Mouse (Mus musculus): Measurements from ENCODE around the gene Fto. TPM values are rescaled to one million over a fixed set of nuclear protein-coding genes. Genes with fewer than 3 reads are reported as not detected.

Fto gene
- polyA plus RNA-seq, 1 experiment from 2014 or later: 16.4 TPM

DNA sequence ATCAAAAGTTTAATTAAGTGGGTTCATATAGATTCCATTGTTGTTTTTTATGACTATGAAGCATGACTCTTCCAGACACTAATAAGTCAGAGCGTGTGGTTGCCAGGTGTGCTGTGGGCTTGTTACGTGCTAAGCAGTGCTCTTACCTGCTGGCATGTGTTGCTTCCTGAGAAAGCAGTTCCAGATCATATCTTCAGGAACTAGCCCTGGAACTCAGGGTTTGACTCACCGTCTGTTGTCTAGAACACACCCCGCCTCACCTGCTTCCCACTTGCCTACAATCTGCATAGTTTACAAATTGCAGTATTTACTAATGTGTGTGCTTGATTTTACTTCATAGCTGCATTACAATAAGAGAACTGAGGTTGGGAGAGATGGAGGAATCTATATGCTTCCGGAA, 84.7 kb downstream of the Fto start:
- 81% methylated on average over 5 of the region's 5 CpGs for WGBS (ENCODE audit: insufficient replicate concordance)
- H3K4me2 ChIP-seq: no peak overlapping the region
- no peak overlapping the region for H3K27ac ChIP-seq
- no peaks in the 10 kb centered on the region for H3K9me3 ChIP-seq (replicated peaks)
- no peak overlapping the region for H3K9ac ChIP-seq
- peaks cover 3% of the 10 kb centered on the region for H3K4me1 ChIP-seq (replicated peaks)
- no peak for ATAC-seq (ENCODE audit: low read depth)
- no peaks in the 10 kb centered on the region for H3K36me3 ChIP-seq
- DNase-seq: no peak
- H3K4me3 ChIP-seq (replicated peaks): no peak overlapping the region
- H3K27me3 ChIP-seq: no peaks in the 10 kb centered on the region

DNA sequence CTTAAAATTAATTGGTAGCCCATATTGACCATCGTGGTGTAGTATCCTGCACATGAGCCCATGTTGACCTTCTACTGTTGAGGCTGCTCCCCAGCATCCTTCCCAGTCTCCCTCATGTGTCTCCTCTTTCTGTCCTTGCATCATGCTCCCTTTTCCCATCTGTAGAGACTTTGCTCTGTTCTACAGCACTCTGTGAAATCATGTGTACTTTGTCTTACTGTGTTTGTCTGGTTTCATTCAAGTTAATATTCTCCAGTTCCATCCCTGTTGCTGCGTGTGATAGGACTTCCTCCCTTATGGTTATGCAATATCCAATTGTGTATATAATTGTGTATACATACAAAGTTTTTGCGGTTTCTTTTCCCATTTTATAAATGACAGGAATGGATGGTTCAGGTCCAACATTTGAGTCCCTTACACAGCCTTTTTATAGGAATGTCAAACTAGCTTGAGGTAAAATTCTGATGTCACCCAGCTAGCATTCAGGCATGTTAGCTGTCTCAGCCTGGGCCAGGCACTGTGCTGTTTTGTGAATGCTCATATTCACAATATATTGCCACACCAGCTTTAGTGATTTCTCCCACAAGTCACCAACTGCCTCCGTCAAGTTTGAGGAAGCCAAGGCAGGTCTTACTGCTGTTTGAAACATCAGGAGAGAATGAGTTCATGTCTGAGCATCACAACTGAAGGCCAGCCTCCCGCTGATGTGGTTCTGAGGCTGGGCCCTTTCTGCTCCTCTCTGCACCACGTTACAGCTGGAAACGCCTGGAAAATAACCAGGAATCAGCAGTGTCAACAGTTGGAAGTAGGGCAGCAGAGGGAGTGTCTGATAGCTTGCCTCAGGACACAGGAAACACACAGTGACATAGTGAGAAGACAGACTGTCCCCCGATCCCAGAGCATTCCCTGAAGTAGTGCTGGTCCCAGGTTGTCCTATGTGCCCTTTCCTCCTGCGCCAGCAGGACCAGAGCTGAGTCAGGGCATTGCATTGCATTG, 90.0 kb downstream of the Fto start:
- Histone ChIP-seq H3K27ac (peak overlapping the region; percentile 69), H3K9me3 (replicated peaks) (no peaks in the 10 kb centered on the region), H3K9ac (no peak overlapping the region), H3K4me3 (replicated peaks) (no peak overlapping the region), H3K4me2 (no peak overlapping the region), H3K36me3 (no peaks in the 10 kb centered on the region), H3K4me1 (replicated peaks) (peaks cover 24% of the 10 kb centered on the region), H3K27me3 (no peaks in the 10 kb centered on the region)
- DNase-seq (no peak), ATAC-seq (ENCODE audit: low read depth) (0 out of 2 replicates have a peak, but pooled peaks have one; percentile 14)
- 68% methylated on average over 9 of the region's 9 CpGs for WGBS (ENCODE audit: insufficient replicate concordance)

DNA sequence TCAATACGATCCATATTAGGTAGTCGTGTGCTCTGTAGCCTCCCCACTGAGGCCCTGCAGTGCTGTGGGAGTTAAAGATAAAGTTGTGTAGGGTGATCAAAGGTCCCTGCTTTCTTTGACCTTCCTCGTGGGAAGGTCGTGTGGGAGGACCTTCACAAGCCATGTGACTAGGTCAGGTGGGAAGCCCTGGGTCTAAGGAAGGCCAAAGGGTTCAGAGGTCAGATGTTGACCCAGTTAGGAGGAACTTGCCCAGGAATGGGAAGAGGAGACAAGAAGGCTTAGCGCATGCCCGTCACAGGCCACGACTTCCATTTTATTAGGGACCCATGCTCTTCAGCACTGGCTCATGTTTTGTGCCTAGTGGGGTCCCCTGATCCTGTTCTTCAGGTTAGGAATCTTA, 91.0 kb downstream of the Fto start:
- ATAC-seq (ENCODE audit: low read depth): no peak

DNA sequence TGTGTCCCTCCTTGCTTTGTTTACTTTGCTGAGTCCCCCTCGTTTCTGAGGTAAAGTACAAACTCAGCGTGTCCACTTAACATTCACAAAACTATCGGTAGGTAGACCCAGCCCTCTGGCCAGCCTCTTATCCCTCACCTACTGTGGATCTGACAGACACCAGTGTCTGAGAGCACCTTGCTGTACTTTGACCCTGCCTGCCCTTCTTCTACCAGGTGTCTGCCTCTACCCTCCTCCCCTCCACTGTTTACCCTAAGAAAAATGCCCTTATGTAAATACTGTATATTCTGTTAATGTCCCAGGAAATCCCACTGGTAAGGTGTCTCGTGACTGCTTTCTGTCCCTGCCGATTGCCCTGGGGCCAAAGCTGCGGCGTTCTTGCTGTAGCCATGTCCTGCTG, 91.8 kb downstream of the Fto start:
- ATAC-seq (ENCODE audit: low read depth) (no peak), DNase-seq (no peak)
- Histone ChIP-seq H3K9ac (no peak overlapping the region), H3K4me1 (replicated peaks) (peaks cover 24% of the 10 kb centered on the region), H3K27ac (no peak overlapping the region), H3K4me2 (no peak overlapping the region), H3K27me3 (no peaks in the 10 kb centered on the region), H3K9me3 (replicated peaks) (no peaks in the 10 kb centered on the region), H3K4me3 (replicated peaks) (no peak overlapping the region), H3K36me3 (peaks cover 9% of the 10 kb centered on the region)
- 77% methylated on average over 7 of the region's 7 CpGs for WGBS (ENCODE audit: insufficient replicate concordance)

More for the DNA sequence above, 91.0 kb downstream of the Fto start:
- H3K36me3 ChIP-seq: peaks cover 3% of the 10 kb centered on the region; the same call in 1 of the 2 replicates
- no peak overlapping the region for H3K9ac ChIP-seq
- WGBS (ENCODE audit: insufficient replicate concordance): 67% methylated on average over 7 of the region's 7 CpGs
- H3K4me3 ChIP-seq (replicated peaks): no peak overlapping the region
- no peak for DNase-seq
- H3K9me3 ChIP-seq (replicated peaks): no peaks in the 10 kb centered on the region
- no peaks in the 10 kb centered on the region for H3K27me3 ChIP-seq
- H3K4me1 ChIP-seq (replicated peaks): peaks cover 24% of the 10 kb centered on the region
- no peak overlapping the region for H3K4me2 ChIP-seq
- peak overlapping the region; percentile 69; the same call in 1 of the 2 replicates for H3K27ac ChIP-seq

DNA sequence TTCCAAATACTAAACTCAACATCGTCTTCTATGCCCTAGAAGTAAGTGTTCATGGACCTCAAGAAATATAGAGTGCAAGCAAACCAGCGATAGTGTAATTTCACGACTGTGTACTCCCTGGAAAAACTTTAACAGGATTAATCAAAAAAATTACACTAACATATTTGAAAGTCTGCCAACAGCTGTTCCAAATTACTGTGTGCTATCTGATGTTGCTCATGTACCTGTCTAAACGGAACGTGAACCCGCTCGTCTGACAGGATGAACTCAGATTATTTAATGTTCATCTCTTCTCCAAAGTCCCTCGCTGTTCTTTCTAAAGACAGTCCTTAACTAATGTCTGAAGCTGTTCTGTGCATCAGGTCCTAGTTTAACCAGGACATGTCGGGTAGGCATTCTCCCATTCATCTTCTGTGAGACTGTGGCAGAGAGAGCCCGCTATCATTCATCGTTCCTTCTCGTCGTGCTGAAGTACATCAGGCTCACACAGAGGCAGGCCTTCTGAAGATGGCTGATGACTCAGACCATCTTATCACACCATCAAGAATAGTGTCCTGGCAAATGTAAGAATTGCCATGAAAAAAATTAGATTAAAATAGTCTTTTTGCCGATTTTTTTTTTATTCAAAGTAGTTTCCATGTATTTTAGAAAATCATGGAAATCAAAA, 93.4 kb downstream of the Fto start:
- Histone ChIP-seq H3K9me3 (replicated peaks) (no peaks in the 10 kb centered on the region), H3K27me3 (no peaks in the 10 kb centered on the region), H3K4me1 (replicated peaks) (peaks cover 24% of the 10 kb centered on the region), H3K9ac (no peak overlapping the region), H3K4me3 (replicated peaks) (no peak overlapping the region), H3K36me3 (peaks cover 9% of the 10 kb centered on the region), H3K27ac (no peak overlapping the region), H3K4me2 (no peak overlapping the region)
- WGBS (ENCODE audit: insufficient replicate concordance): 76% methylated on average over 14 of the region's 14 CpGs
- no peak for ATAC-seq (ENCODE audit: low read depth)
- DNase-seq: no peak

- H3K27ac ChIP-seq: no peak overlapping the region
- DNase-seq: no peak
- no peak overlapping the region for H3K4me3 ChIP-seq (replicated peaks)
- no peak overlapping the region for H3K4me2 ChIP-seq
- H3K9me3 ChIP-seq (replicated peaks): no peaks in the 10 kb centered on the region
- H3K36me3 ChIP-seq: peaks cover 9% of the 10 kb centered on the region
- H3K9ac ChIP-seq: no peak overlapping the region
- peak; percentile 41 for ATAC-seq (ENCODE audit: low read depth)
- WGBS (ENCODE audit: insufficient replicate concordance): 72% methylated on average over 4 of the region's 4 CpGs
- no peaks in the 10 kb centered on the region for H3K27me3 ChIP-seq
- H3K4me1 ChIP-seq (replicated peaks): peaks cover 24% of the 10 kb centered on the region
Observed at GRCm38 (mm10) chr8:91407880-91408279, 94.6 kb downstream of the Fto start.

GRCm38 (mm10) chr8:91410007-91410406, 96.7 kb downstream of the Fto start:
- Histone ChIP-seq H3K4me1 (replicated peaks) (peaks cover 11% of the 10 kb centered on the region), H3K27ac (no peak overlapping the region), H3K4me2 (no peak overlapping the region), H3K36me3 (peaks cover 9% of the 10 kb centered on the region), H3K27me3 (no peaks in the 10 kb centered on the region), H3K9me3 (replicated peaks) (no peaks in the 10 kb centered on the region), H3K4me3 (replicated peaks) (no peak overlapping the region), H3K9ac (no peak overlapping the region)
- DNase-seq (no peak), ATAC-seq (ENCODE audit: low read depth) (no peak)
- 76% methylated on average over 12 of the region's 12 CpGs for WGBS (ENCODE audit: insufficient replicate concordance)

DNA sequence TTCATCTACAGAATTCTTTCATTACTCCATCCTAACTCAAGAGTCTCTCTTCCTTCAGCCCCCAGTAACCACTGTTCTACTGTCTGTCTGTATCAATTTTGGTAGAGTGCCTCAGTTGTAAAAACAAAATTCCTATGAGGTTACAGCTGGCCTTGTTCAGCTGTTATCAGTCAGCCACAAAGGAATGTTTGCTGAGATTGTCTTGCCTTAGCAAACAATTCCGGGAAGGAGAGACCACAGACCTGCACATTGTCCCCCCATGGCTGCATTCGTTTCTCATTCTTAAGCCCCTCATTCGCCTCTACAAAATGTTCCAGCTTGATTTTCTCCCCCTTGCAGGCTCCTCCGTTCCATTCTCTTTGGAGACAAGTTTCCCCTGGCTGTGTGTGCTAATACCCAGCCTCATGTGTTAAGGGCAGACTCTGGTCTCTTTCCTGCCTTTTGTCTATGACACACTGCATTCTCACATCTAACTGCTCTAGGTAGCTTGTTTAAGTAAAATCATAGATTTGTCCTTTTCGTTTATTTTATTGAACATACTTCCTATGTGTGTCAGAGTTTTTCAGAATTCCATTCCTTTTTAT, 111.3 kb downstream of the Fto start:
- Histone ChIP-seq H3K36me3 (peaks cover 8% of the 10 kb centered on the region; the same call in 1 of the 2 replicates), H3K27me3 (no peaks in the 10 kb centered on the region), H3K4me2 (no peak overlapping the region), H3K27ac (no peak overlapping the region), H3K9me3 (replicated peaks) (no peaks in the 10 kb centered on the region), H3K9ac (no peak overlapping the region), H3K4me3 (replicated peaks) (no peak overlapping the region), H3K4me1 (replicated peaks) (peaks cover 13% of the 10 kb centered on the region)
- no peak for DNase-seq
- 55% methylated on average over 5 of the region's 5 CpGs for WGBS (ENCODE audit: insufficient replicate concordance)
- ATAC-seq (ENCODE audit: low read depth): no peak

- no peak overlapping the region for H3K4me3 ChIP-seq (replicated peaks)
- ATAC-seq (ENCODE audit: low read depth) (no peak), DNase-seq (no peak)
- H3K9me3 ChIP-seq (replicated peaks): no peaks in the 10 kb centered on the region
- no peak overlapping the region for H3K27ac ChIP-seq
- H3K9ac ChIP-seq: no peak overlapping the region
- H3K27me3 ChIP-seq: no peaks in the 10 kb centered on the region
- H3K36me3 ChIP-seq: peaks cover 8% of the 10 kb centered on the region; the same call in 1 of the 2 replicates
- H3K4me1 ChIP-seq (replicated peaks): peaks cover 13% of the 10 kb centered on the region
- H3K4me2 ChIP-seq: no peak overlapping the region
- 64% methylated on average over 10 of the region's 10 CpGs for WGBS (ENCODE audit: insufficient replicate concordance)
Observed at GRCm38 (mm10) chr8:91425251-91425866, 112.0 kb downstream of the Fto start.

- DNase-seq (no peak), ATAC-seq (ENCODE audit: low read depth) (no peak)
- Histone ChIP-seq H3K36me3 (peaks cover 8% of the 10 kb centered on the region; the same call in 1 of the 2 replicates), H3K4me3 (replicated peaks) (no peak overlapping the region), H3K9me3 (replicated peaks) (no peaks in the 10 kb centered on the region), H3K27ac (no peak overlapping the region), H3K4me1 (replicated peaks) (peaks cover 13% of the 10 kb centered on the region), H3K9ac (no peak overlapping the region), H3K27me3 (no peaks in the 10 kb centered on the region), H3K4me2 (no peak overlapping the region)
- whole genome bisulfite sequencing (ENCODE audit: insufficient replicate concordance): 70% methylated on average over 1 of the region's 1 CpGs
Observed at GRCm38 (mm10) chr8:91426496-91426895, 113.2 kb downstream of the Fto start.

All from liver, embryonic 13.5 days (tissue).